Mouse (Mus musculus) hindbrain, embryonic 13.5 days (tissue): ENCODE results near the gene Cad. TPM values are rescaled to one million over a fixed set of nuclear protein-coding genes. Genes with fewer than 3 reads are reported as not detected.
A peak's percentile ranks its signal among the peaks of the same experiment; 100 is the strongest.

Experiments
- ATAC-seq: fragments of 200-750 bp; cut with Nextera tagmentation; 2 replicates; pipeline ENCODE4 v1.8.0; 2017; ENCODE audit warnings: moderate TSS enrichment; ENCODE audit not compliant: low FRiP score
- H3K27ac ChIP-seq: fragments of 300-500 bp; sonication (generic); 2 replicates; pipeline ENCODE4 v1.5.1; 2015; ENCODE audit warnings: inconsistent platforms, mild to moderate bottlenecking, moderate library complexity
- H3K27me3 ChIP-seq: fragments of 300-500 bp; sonication (generic); 2 replicates; pipeline ENCODE4 v1.6.1; 2015; ENCODE audit warnings: mild to moderate bottlenecking, inconsistent platforms
- H3K36me3 ChIP-seq: fragments of 300-500 bp; sonication (generic); 2 replicates; pipeline ENCODE4 v1.6.1; 2015; ENCODE audit warnings: mild to moderate bottlenecking, inconsistent platforms
- H3K4me1 ChIP-seq: fragments of 300-500 bp; sonication (generic); replicated peaks from 2 replicates; pipeline ENCODE4 v1.6.1; 2015; ENCODE audit warnings: inconsistent platforms
- H3K4me2 ChIP-seq: fragments of 300-500 bp; sonication (generic); 2 replicates; pipeline ENCODE4 v1.6.1; 2015; ENCODE audit warnings: inconsistent platforms, mild to moderate bottlenecking, moderate library complexity
- H3K4me3 ChIP-seq: fragments of 300-500 bp; sonication (generic); 2 replicates; pipeline ENCODE4 v1.5.1; 2015; ENCODE audit warnings: mild to moderate bottlenecking, inconsistent platforms
- H3K9ac ChIP-seq: fragments of 300-500 bp; sonication (generic); 2 replicates; pipeline ENCODE4 v1.6.1; 2015; ENCODE audit warnings: mild to moderate bottlenecking, inconsistent platforms
- H3K9me3 ChIP-seq: fragments of 300-500 bp; sonication (generic); 2 replicates; pipeline ENCODE4 v1.6.1; 2016; ENCODE audit warnings: inconsistent platforms
- WGBS: fragments of 180-500 bp; shearing (Covaris S2); methylation state at CpG from one replicate; pipeline ENCODE4 v1.1.7; 2015; 5-methylcytosine and 5-hydroxymethylcytosine counted together
- polyA plus RNA-seq: library from polyadenylated mRNA; unstranded; fragments of >200 nt; fragmentation: Nextera tagmentation; extraction: Ambion mirVana; gene quantifications from 2 replicates; pipeline ENCODE4 v1.2.1, GENCODE M21; 2015

Gene Cad
- polyA plus RNA-seq, 1 experiment from 2014 or later, result 13.7 TPM

DNA sequence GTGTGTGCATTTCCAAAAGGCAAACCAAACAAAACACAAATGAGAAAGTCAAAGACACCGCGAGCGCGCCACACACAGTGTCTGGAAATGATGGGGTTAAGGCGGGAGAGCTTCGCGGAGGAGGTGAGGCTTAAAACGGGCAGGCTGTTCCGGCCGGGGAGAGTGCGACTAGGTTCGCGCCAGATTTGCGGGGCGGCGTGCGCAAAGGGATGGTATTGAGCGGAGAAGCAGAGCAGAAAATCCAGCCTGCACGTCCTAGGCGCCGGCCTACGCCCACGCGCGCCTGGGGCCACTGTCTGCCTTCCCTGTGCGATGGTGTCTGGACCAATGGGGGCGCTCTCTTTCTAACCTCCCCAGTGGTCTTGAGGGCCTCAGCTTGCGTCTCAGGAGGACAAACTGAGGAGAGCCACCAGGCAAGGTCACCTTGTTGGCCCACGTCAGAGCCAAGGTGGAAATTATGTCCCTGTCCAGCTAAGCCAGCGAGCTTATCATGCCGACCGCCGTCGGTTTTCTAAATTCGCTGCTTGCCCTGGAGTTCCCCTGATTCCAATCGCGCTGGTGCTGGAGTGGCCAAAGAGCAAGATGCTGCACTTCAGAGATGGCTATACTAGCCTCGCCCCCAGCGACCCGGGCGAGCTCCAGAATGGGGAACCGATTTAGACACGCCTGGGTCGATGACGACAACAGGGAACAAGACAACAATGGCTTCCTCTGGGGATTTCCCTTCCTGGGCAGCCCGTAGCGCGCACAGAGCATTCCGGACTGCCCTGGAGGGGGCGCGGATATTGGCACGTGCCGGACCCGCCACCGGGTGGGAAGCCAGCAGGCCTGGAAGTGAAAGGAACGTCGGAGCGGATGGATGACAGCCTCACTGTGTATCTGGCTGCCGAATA is 40.5 kb downstream of the Cad start:
- peak overlapping the region; percentile 62 for H3K4me3 ChIP-seq
- H3K36me3 ChIP-seq, result no peaks in the 10 kb centered on the region
- H3K4me2 ChIP-seq, result peak overlapping the region; percentile 60
- peaks cover 50% of the 10 kb centered on the region for H3K4me1 ChIP-seq
- no peaks in the 10 kb centered on the region for H3K9me3 ChIP-seq
- peaks cover 100% of the 10 kb centered on the region for H3K27me3 ChIP-seq
- 0 out of 2 replicates have a peak, but pooled peaks have one; percentile 19 for ATAC-seq
- H3K27ac ChIP-seq, result no peak overlapping the region
- peak overlapping the region; percentile 56; the same call in 1 of the 2 replicates for H3K9ac ChIP-seq
- under 1% methylated on average over 59 of the region's 59 CpGs for WGBS

GRCm38 (mm10) chr5:31095711-31096480 is 41.3 kb downstream of the Cad start:
- H3K4me3 ChIP-seq, result peak overlapping the region; percentile 62
- peaks cover 42% of the 10 kb centered on the region for H3K4me1 ChIP-seq
- peak overlapping the region; percentile 60 for H3K4me2 ChIP-seq
- 26% methylated on average over 11 of the region's 11 CpGs for WGBS
- no peaks in the 10 kb centered on the region for H3K36me3 ChIP-seq
- H3K27me3 ChIP-seq, result peaks cover 92% of the 10 kb centered on the region
- H3K9me3 ChIP-seq, result no peaks in the 10 kb centered on the region
- ATAC-seq, result no peak
- H3K27ac ChIP-seq, result no peak overlapping the region
- peak overlapping the region; percentile 56; the same call in 1 of the 2 replicates for H3K9ac ChIP-seq

DNA sequence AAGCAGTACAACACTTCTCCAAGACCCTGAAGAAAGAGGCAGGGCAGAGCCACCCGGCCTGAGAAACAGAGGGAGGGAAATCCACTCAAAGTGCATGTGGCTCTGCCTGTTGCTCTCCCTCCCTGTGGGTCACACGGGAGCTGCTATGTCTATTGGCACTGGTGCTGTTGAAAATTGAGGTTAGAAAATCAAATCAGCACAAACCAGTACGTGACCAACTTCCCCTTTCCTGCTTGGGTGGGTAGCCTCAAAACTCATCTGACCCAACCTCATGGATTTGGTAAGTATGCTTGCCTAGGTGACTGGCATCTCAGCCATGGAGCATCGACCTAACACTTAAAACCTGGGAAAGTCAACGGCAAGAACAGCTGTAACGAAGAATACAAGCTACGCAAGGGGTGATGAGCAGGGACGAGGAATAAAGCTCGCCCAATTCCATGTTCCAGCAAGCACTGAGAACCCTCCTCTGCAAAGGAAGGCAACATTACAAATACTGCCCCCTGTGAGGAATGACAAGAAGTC is 51.3 kb downstream of the Cad start, which contains the start of gene Dnajc5g:
Gene Dnajc5g, plus strand, starts transcription at position 472 of the 522 bp plus-strand sequence.
- Histone ChIP-seq H3K36me3 (no peaks in the 10 kb centered on the region), H3K27ac (no peak within 1 kb of the TSS), H3K4me1 (no peaks in the 10 kb centered on the region), H3K27me3 (peaks cover 9% of the 10 kb centered on the region), H3K4me2 (no peak within 1 kb of the TSS), H3K9ac (no peak within 1 kb of the TSS), H3K9me3 (no peaks in the 10 kb centered on the region), H3K4me3 (no peak within 1 kb of the TSS)
- 85% methylated on average over 9 of the region's 9 CpGs for WGBS
- no peak for ATAC-seq

- H3K9me3 ChIP-seq, result no peaks in the 10 kb centered on the region
- H3K9ac ChIP-seq, result no peak within 1 kb of the TSS
- H3K27ac ChIP-seq, result no peak within 1 kb of the TSS
- WGBS, result 94% methylated on average over 18 of the region's 18 CpGs
- no peaks in the 10 kb centered on the region for H3K4me1 ChIP-seq
- H3K27me3 ChIP-seq, result peaks cover 9% of the 10 kb centered on the region
- H3K4me3 ChIP-seq, result no peak within 1 kb of the TSS
- ATAC-seq, result no peak
- no peak within 1 kb of the TSS for H3K4me2 ChIP-seq
- H3K36me3 ChIP-seq, result no peaks in the 10 kb centered on the region
These were observed 53.5 kb downstream of the Cad start, which contains the start of gene Slc30a3 for GRCm38 (mm10) chr5:31108000-31108490. TSS of gene Slc30a3 (minus strand) at chr5:31108237.

- 40% methylated on average over 7 of the region's 7 CpGs for WGBS
- Histone ChIP-seq H3K4me2 (no peak overlapping the region), H3K9ac (no peak overlapping the region), H3K4me3 (no peak overlapping the region), H3K27me3 (peaks cover 4% of the 10 kb centered on the region; the same call in 1 of the 2 replicates), H3K9me3 (no peaks in the 10 kb centered on the region), H3K36me3 (no peaks in the 10 kb centered on the region), H3K27ac (no peak overlapping the region), H3K4me1 (no peaks in the 10 kb centered on the region)
- no peak for ATAC-seq
These were observed 56.2 kb downstream of the Cad start for GRCm38 (mm10) chr5:31110781-31111180.

- Histone ChIP-seq H3K27me3 (peaks cover 14% of the 10 kb centered on the region), H3K36me3 (no peaks in the 10 kb centered on the region), H3K9me3 (no peaks in the 10 kb centered on the region), H3K4me3 (no peak within 1 kb of the TSS), H3K27ac (no peak within 1 kb of the TSS), H3K9ac (no peak within 1 kb of the TSS), H3K4me1 (no peaks in the 10 kb centered on the region), H3K4me2 (no peak within 1 kb of the TSS)
- 49% methylated on average over 3 of the region's 3 CpGs for WGBS
- ATAC-seq, result no peak
These were observed 61.8 kb downstream of the Cad start, which contains the start of gene Trim54 for GRCm38 (mm10) chr5:31116354-31116753. TSS of gene Trim54 (plus strand) at chr5:31116712.

DNA sequence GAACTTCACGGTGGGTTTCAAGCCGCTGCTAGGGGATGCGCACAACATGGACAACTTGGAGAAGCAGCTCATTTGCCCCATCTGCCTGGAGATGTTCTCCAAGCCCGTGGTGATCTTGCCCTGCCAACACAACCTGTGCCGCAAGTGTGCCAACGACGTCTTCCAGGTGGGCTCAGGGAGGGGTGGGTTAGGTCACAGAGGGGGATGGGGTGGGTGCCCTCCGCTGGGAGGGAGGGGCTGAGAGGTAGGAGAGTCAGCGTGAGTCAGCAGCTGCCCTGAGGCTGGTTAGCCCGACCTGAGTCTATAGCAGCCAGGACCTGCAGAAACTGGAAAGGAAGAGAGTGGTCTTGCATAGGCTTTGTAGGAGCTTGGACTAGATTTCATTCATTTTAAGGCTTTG is 62.3 kb downstream of the Cad start:
- Histone ChIP-seq H3K4me1 (no peaks in the 10 kb centered on the region), H3K36me3 (no peaks in the 10 kb centered on the region), H3K9ac (no peak overlapping the region), H3K4me2 (no peak overlapping the region), H3K4me3 (no peak overlapping the region), H3K27me3 (peaks cover 14% of the 10 kb centered on the region), H3K27ac (no peak overlapping the region), H3K9me3 (no peaks in the 10 kb centered on the region)
- ATAC-seq, result no peak
- WGBS, result 37% methylated on average over 10 of the region's 10 CpGs

DNA sequence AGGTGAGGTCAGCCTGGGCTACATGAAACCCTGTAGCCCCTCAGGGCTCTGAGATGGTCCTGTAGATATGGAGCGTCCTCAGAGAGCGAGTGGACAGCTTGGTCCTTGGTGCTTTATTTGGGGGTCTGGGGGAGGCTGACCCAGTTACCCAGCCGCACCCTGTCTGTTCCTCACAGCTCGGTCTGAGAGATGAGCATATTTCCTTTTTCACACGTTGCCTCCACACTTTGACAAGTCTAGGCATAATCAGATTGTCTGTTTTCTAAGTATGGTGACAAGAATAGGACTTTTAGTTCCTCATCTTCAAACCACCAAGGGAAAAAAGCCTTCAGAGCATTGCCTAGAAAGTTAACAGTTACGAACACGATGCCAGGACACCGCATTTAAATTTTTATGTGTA is 66.5 kb downstream of the Cad start:
- Histone ChIP-seq H3K27ac (no peak overlapping the region), H3K9me3 (no peaks in the 10 kb centered on the region), H3K4me2 (no peak overlapping the region), H3K4me3 (no peak overlapping the region), H3K9ac (no peak overlapping the region), H3K4me1 (no peaks in the 10 kb centered on the region), H3K27me3 (peaks cover 9% of the 10 kb centered on the region), H3K36me3 (no peaks in the 10 kb centered on the region)
- WGBS, result 85% methylated on average over 8 of the region's 8 CpGs
- no peak for ATAC-seq

- Histone ChIP-seq H3K4me2 (no peak overlapping the region), H3K4me3 (no peak overlapping the region), H3K9ac (no peak overlapping the region), H3K27me3 (no peaks in the 10 kb centered on the region), H3K9me3 (no peaks in the 10 kb centered on the region), H3K4me1 (no peaks in the 10 kb centered on the region), H3K36me3 (no peaks in the 10 kb centered on the region), H3K27ac (no peak overlapping the region)
- ATAC-seq, result no peak
- 46% methylated on average over 2 of the region's 2 CpGs for WGBS
These were observed 68.9 kb downstream of the Cad start for GRCm38 (mm10) chr5:31123481-31123880.

- no peaks in the 10 kb centered on the region for H3K9me3 ChIP-seq
- H3K27me3 ChIP-seq, result 0 out of 2 replicates have a peak, but pooled peaks cover 5% of the 10 kb centered on the region
- ATAC-seq, result no peak
- H3K4me3 ChIP-seq, result no peak overlapping the region
- H3K4me1 ChIP-seq, result no peaks in the 10 kb centered on the region
- H3K27ac ChIP-seq, result no peak overlapping the region
- no peak overlapping the region for H3K4me2 ChIP-seq
- H3K36me3 ChIP-seq, result no peaks in the 10 kb centered on the region
- no peak overlapping the region for H3K9ac ChIP-seq
- 39% methylated on average over 5 of the region's 5 CpGs for WGBS
These were observed 71.5 kb downstream of the Cad start for GRCm38 (mm10) chr5:31126050-31126449.
